Mouse (Mus musculus) A20 (cell line): ENCODE measurements around the gene Lmo2.
"Not testable (repeated sequence)": the region's sequence is repeated elsewhere in the genome, so short reads cannot be mapped to it uniquely, and the experiment has no call there.

Experiments used
- DNase-seq: peaks from one replicate; pipeline ENCODE4 v3.0.0-alpha.2; 2011; ENCODE audit warnings: low read depth, low spot score

Lmo2 gene

GRCm38 (mm10) chr2:103977216-103977615 is 19.4 kb downstream of the Lmo2 start:
- no peak for DNase-seq

- DNase-seq, result no peak
Observed at GRCm38 (mm10) chr2:103977716-103978115, 19.9 kb downstream of the Lmo2 start.

DNA sequence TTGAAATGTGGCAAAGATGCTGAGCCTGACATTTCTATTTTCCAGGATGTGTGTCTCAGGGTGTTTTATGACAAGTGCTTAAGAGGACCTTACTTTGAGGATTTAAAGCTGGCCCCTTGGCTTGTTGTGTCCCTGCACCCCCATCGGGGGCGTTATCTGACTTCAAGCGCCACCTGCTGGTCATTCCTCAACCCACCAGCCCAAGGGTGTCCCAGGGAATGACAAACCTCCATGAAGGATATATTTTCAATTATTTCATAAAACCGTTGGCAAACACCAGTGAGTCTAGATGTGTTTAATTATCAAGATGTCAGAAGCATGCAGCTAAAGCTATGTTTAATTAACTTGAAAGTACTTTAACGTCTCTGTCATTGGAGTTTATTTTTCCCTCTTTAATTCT is 24.5 kb downstream of the Lmo2 start:
- peak; percentile 66 for DNase-seq

- DNase-seq, result no peak
Observed at GRCm38 (mm10) chr2:103983146-103983545, 25.4 kb downstream of the Lmo2 start.

- DNase-seq, result not testable (repeated sequence)
Observed at GRCm38 (mm10) chr2:103987595-103987994, 29.8 kb downstream of the Lmo2 start.

DNA sequence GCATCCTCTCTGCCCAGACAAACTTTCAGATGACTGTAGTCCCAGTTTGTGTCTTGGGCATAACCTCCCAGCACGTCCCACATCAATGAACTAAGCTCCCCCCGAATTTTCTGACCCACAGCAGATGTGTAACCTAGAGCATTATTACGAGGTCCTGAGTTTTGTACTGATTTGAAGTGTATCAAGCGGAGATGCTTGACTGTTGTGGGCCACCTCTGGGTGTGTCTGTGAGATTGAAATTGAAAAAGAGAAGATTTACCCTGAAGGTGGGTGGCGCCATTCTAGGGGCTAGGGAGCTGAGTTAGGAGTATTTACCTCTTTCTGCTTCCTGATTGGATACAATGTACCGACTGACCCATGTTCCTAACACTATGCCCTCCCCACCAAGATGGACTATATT is 31.9 kb downstream of the Lmo2 start:
- DNase-seq, result no peak

GRCm38 (mm10) chr2:103991303-103991702 is 33.5 kb downstream of the Lmo2 start:
- peak; percentile 21 for DNase-seq

GRCm38 (mm10) chr2:103992162-103992561 is 34.4 kb downstream of the Lmo2 start:
- no peak for DNase-seq

- DNase-seq, result no peak
Observed at GRCm38 (mm10) chr2:103992618-103993332, 35.0 kb downstream of the Lmo2 start.

DNA sequence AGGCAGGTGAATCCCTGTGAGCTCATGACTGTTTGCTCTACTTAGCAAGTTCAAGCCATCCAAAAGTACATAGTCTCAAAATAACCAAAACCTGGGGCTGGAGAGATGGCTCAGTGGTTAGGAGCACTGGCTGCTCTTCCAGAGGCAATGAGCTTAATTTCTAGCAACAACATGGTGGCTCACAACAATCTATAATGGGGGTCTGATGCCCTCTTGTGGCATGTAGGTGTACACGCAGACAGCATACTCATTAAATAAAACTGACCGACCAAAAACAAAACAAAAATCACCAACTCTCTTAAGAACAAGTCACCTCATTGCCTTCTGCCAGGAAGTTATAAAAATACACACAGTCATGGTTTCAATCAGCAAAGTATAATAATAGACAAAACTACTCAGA is 43.3 kb downstream of the Lmo2 start:
- peak; percentile 69 for DNase-seq

GRCm38 (mm10) chr2:104001861-104002260 is 44.1 kb downstream of the Lmo2 start:
- DNase-seq, result no peak

DNA sequence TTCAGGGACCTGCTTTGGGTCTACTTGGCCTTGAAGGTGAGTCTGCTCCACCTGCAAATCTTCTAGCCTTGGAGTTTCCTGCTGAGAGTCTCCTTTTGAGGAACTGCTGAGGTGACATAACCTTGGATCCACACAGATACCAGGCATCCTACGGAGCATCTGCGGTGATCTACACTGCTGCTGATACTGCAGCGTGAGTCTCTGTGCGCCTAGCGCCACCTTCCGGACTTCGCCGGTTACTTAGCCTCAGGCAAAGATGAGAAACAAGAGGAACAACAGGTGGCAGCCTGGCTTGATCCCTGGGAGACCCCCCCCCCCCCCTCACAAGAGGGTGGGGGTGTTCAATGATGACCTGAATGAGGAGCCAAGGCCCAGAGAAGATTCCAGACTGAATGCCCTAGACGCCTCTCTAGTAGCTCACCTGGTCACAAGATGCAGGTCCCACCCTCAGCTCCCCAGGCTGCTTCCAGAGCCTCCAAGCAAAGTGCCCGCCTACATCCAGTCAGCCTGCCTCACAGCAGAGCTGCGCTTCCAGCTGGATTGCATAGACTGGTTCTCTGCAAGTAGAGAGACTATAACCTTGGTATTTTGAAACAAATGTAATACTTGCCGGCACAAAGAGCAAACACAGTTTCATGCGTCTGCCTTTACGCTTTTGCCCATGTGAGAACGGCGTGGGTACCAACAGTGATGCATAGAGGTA is 45.1 kb downstream of the Lmo2 start:
- peak; percentile 69 for DNase-seq

DNA sequence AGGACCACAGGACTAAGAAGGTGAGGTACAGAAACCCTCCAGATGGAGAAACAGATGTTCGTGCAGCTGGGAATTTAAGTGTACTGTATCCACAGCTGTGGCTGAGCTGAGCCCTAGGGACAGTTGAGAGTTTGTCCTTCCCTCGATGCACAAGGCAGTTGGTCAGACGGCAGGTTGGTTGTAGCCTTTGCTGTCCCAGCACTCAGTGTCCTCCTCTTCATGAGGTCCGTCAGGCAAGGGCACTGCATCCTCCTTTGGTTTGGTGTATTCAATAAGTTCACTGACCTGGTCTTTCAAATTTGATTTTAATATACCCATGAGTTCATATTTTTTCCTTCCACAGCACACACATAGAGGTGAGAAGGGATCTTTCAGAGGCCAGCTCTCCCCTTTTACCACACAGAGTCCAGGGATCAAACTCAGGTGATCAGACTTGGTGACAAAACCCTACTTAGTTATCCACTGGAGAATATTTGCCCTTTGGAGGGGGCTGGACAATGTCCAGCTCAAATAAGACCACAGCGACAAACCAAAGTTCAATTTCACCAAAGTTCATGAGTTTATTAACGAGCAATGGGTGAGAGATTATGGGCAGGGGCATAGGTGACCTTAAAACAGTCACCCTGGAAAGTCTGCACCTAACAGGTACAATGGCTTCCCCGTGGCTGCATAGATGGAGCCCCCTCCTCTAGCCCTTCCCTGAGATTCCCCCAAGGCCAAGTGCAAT is 50.2 kb downstream of the Lmo2 start:
- no peak for DNase-seq

DNA sequence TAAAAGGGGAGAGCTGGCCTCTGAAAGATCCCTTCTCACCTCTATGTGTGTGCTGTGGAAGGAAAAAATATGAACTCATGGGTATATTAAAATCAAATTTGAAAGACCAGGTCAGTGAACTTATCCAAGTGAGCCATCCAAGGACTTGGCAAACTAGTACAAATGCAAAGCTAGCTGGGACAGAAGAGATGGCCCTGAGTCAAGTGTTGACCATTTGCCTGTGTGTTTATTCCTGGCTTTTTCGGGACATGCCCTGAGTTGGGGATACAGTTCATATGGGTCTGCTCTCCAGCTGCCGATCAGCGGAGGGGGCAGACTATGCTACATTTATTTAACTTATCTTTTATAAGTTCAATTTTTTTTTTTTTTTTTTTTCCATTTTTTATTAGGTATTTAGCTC is 51.1 kb downstream of the Lmo2 start:
- DNase-seq, result not testable (repeated sequence)

- DNase-seq, result no peak
Observed at GRCm38 (mm10) chr2:104023096-104023495, 65.3 kb downstream of the Lmo2 start.

- no peak for DNase-seq
Observed at GRCm38 (mm10) chr2:104024656-104025055, 66.9 kb downstream of the Lmo2 start.

DNA sequence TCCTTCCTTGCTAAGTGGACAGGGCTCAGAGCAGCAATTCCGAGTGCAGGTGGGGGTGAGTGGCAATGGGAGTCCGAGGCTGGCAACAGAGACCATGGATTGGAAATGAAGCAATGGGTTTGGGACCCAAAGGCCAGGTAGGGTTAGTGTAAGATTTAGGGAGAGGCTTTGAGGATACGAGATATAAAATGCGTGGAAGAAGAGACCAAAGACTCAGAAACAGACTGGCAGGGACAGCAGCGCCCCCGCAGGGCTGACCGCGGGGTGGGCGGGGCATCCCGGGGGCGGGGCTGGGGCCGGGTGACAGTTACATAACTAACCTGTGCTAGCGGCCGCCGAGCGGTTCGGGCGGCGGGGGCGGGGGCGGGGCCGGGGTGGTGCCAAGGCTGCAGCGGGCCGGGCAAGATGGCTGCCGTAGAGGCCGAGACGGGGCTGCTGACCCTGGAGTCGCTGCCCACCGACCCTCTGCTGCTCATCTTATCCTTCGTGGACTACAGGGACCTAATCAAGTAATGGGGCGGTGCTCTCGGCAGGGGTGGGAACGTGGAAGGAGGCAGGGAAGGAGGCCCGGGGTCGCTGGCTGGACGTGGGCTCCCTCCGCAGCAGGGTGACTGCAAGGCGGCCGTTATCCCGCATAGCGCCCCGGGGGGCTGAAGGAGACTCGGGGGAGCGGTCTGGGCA is 69.8 kb downstream of the Lmo2 start, which contains the start of gene Fbxo3:
TSS of gene Fbxo3 (plus strand) at position 264 of the 681 bp plus-strand sequence.
- DNase-seq, result peak; percentile 92

DNA sequence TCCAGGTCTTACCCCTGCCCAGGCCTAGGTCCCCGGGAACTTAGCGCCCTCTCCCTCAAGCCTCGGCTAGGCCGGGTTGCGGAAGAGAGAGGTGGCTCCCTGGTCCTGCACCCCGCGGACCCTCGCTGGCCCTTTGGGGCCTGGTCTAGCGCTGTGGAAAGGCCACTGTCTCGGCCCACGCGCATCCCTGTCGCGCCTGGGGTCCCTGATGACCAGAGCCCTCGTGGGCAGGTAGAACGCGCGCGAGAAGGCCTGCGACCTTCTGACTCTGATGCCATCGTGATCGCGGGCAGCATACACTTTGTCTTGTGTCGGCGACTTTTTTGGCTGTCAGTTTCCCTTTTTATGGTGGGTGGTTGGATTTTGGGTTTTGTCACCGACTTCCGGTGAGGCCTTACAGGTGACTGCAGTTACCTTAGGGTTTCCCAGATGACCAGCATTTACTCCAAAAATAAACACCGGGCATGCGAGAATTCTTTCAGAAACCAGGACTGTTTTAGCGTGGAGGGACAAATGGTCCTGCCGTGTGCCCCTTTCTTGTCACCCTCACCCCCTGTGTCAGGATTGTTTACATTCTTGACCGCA is 70.4 kb downstream of the Lmo2 start, which contains the start of gene 4931422A03Rik:
TSS of gene 4931422A03Rik (minus strand) at position 223 of the 585 bp plus-strand sequence.
- DNase-seq, result peak; percentile 59

GRCm38 (mm10) chr2:104029074-104029473 is 71.3 kb downstream of the Lmo2 start:
- DNase-seq, result no peak

DNA sequence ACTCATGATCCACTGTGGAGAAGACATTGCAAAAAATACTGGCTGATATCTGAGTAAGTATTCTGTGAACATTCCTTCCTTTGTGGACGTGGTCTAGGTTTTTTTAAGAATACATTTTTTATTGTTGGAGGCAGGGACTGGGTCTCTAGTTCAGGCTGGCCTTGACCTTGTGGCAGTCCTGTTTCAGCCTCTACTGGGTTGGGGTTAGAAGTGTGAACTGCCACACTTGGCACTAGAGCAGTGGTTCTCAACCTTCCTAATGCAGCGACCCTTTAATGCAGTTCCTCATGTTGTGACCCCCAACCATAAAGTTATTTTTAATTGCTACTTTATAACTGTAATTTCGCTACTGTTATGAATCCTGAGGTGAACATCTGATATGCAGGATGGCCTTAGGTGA is 72.6 kb downstream of the Lmo2 start:
- DNase-seq, result no peak
